Mouse (Mus musculus): ENCODE measurements around the gene Zfp185.

DNA sequence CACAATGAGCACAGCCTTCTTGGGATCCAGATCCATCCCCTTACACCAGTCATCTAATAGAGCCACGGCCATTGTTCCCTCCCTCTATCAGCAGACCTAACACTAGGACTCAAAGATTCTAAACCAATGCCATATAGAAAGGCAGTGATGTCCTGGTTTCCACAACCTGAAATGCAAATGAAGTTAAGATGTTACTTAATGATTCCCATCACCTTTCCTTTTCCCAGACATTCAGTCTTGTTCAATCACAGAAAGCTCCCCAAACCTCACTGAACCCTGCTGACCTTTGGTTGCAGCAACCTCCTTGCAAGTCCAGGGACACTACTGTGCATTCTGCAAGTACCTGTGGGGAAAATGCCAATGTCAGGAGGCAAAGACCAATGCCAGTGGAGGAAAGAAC is 49.9 kb downstream of the Zfp185 start, which contains the start of gene Pnma5:
- no peak for TF ChIP-seq TAL1 (conservative IDR thresholded peaks at IDR 0.05; ENCODE audit: low read depth, low read length)
- TF ChIP-seq CTCF (IDR thresholded peaks at IDR 0.05; ENCODE audit: low read depth, low read length) = no peak
- no peak for TF ChIP-seq GATA1 (IDR thresholded peaks at IDR 0.05; ENCODE audit: borderline replicate concordance, low read length)
- no peak for TF ChIP-seq POLR2AphosphoS5 (IDR thresholded peaks at IDR 0.05; ENCODE audit: insufficient replicate concordance, low read depth, low read length)
- no peak for TF ChIP-seq GATA2 (IDR thresholded peaks at IDR 0.05; ENCODE audit: borderline replicate concordance, low read depth, low read length)
